In the genomic region with DNA sequence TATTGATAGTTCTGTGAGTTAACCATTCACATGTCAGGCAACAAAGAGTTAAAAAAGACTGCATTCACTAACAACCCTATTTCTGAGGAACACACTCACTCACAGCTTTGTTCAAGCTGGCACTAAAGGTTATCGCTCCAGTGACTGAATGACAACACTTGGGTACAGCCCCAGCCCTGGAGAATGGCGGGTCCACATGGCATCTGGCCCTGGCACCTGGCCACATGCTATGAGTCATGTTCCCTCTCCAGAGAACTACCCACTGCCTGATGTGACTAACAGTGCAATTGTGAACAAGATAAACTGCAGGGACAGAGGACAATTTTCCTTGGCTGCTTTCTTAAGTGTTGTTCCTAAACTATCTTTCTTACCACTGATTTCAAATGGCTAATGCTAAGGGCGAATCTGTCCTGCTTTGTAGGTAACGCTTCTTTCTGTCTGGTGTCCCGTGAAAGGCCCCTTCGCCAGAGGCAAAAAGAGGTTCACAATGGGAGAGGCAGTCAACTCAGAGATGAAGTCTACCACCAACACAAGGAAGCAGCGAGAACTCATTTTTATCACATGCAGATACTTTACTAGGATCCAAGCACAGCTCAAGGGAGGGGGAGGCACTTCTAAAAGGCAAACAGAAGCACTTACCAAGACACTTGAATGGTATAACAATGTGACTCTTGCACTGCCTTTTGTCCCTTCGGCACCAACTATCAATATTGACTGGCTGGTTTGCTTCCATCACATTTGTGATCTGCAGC, we compare ENCODE assay signal across 8 mouse cellular contexts. TPM values are rescaled to one million over a fixed set of nuclear protein-coding genes. Genes with fewer than 3 reads are reported as not detected.
A peak's percentile ranks its signal among the peaks of the same experiment; 100 is the strongest.
DNase-seq lines count a peak whose midpoint lies in the region; ATAC-seq and TF ChIP-seq lines count a peak whose summit lies in the region.

No protein-coding gene starts in this region.

- peaks cover 28% of the 10 kb centered on the region for H3K36me3 ChIP-seq in heart, embryonic 10.5 days
- peaks cover 38% of the 10 kb centered on the region for H3K36me3 ChIP-seq in lung, embryonic 14.5 days (ENCODE audit: insufficient read depth)

- no peaks in the 10 kb centered on the region for H3K27me3 ChIP-seq in heart, embryonic 10.5 days (ENCODE audit: insufficient read depth, poor library complexity, severe bottlenecking)
- no peaks in the 10 kb centered on the region for H3K27me3 ChIP-seq in lung, embryonic 14.5 days (ENCODE audit: insufficient read depth, low read length)

- no peak for TF ChIP-seq CTCF in cortical plate, adult 2 months (IDR thresholded peaks at IDR 0.05; ENCODE audit: extremely low read depth, insufficient read depth, low read length)
- no peak for TF ChIP-seq CTCF in lung, embryonic 14.5 days (IDR thresholded peaks at IDR 0.05; ENCODE audit: low read depth)

- H3K27ac ChIP-seq in cortical plate, adult 2 months (ENCODE audit: insufficient read depth, low read length) = peak overlapping the region; percentile 31; the same call in 1 of the 2 replicates
- H3K27ac ChIP-seq in heart, embryonic 10.5 days = no peak overlapping the region
- peak overlapping the region; percentile 20; the same call in 1 of the 2 replicates for H3K27ac ChIP-seq in lung, embryonic 14.5 days (ENCODE audit: low read depth)

- WGBS in heart, embryonic 10.5 days = 65% methylated on average over 8 of the region's 8 CpGs
- WGBS in lung, embryonic 14.5 days = 67% methylated on average over 8 of the region's 8 CpGs

- peaks cover 11% of the 10 kb centered on the region; the same call in 1 of the 2 replicates for H3K4me1 ChIP-seq in cortical plate, adult 2 months (ENCODE audit: control insufficient read depth, insufficient read depth, low read length)
- peaks cover 30% of the 10 kb centered on the region for H3K4me1 ChIP-seq in heart, embryonic 10.5 days
- H3K4me1 ChIP-seq in lung, embryonic 14.5 days (ENCODE audit: insufficient read depth) = peaks cover 3% of the 10 kb centered on the region

- no peak for TF ChIP-seq POLR2A in cortical plate, adult 2 months (IDR thresholded peaks at IDR 0.05; ENCODE audit: extremely low read depth, insufficient read depth, low read length)

- H3K4me3 ChIP-seq in cortical plate, adult 2 months (ENCODE audit: insufficient read depth, low read length) = no peak overlapping the region
- H3K4me3 ChIP-seq in heart, embryonic 10.5 days = no peak overlapping the region
- H3K4me3 ChIP-seq in lung, embryonic 14.5 days (ENCODE audit: low read depth, low read length) = no peak overlapping the region

- DNase-seq in 3T3-L1 (ENCODE audit: low read depth, low spot score) = peak; percentile 83
- DNase-seq in adrenal gland, adult 2 months = peak; percentile 98
- DNase-seq in heart, embryonic 10.5 days (ENCODE audit: low spot score) = peak; percentile 81
- peak; percentile 82 for DNase-seq in kidney, postnatal 14 days
- peak; percentile 75 for DNase-seq in lung, embryonic 14.5 days
- peak; percentile 67 for DNase-seq in right cerebral cortex, postnatal 4 days
- no peak for DNase-seq in T-cell, adult 2 months (ENCODE audit: low spot score)

- ATAC-seq in lung, embryonic 14.5 days (ENCODE audit: insufficient read depth) = peak; percentile 71

- H3K9me3 ChIP-seq in heart, embryonic 10.5 days = no peaks in the 10 kb centered on the region
- H3K9me3 ChIP-seq in lung, embryonic 14.5 days (ENCODE audit: low read depth, low read length) = no peaks in the 10 kb centered on the region

- H3K9ac ChIP-seq in lung, embryonic 14.5 days = no peak overlapping the region

- no peak overlapping the region for H3K4me2 ChIP-seq in lung, embryonic 14.5 days

RNA-seq across cellular contexts. Expression of gene Aplp2, which starts 35.1 kb away (rescaled TPM):
- 100 to 1,000 TPM; 578 to 689 TPM for total RNA-seq in adrenal gland, adult 2 months (2021)
- polyA plus RNA-seq in adrenal gland, adult 2 months (2012; rRNA removed) = 376 and 431 TPM in 2 replicates
- polyA plus RNA-seq in cortical plate, adult 2 months (2012; rRNA removed) = 710 and 720 TPM in 2 replicates
- polyA plus RNA-seq in heart, embryonic 10.5 days (2016; fragmentation: Nextera tagmentation; extraction: Ambion mirVana) = 257 and 312 TPM in 2 replicates
- 390 and 394 TPM in 2 replicates for polyA plus RNA-seq in lung, embryonic 14.5 days (2014; fragmentation: Nextera tagmentation; extraction: Ambion mirVana)

RNA-seq across cellular contexts. Expression of gene St14, which starts 44.9 kb away (rescaled TPM):
- 1 to 10 TPM in 1 of 2 experiments, under 1 TPM in 1; 0.48 to 1.5 TPM for total RNA-seq in adrenal gland, adult 2 months (2021)
- 0.41 and 1.2 TPM in 2 replicates for polyA plus RNA-seq in adrenal gland, adult 2 months (2012; rRNA removed)
- 0.29 and 0.55 TPM in 2 replicates for polyA plus RNA-seq in cortical plate, adult 2 months (2012; rRNA removed)
- polyA plus RNA-seq in heart, embryonic 10.5 days (2016; fragmentation: Nextera tagmentation; extraction: Ambion mirVana) = 2.3 and 5.9 TPM in 2 replicates
- polyA plus RNA-seq in lung, embryonic 14.5 days (2014; fragmentation: Nextera tagmentation; extraction: Ambion mirVana) = 35.5 and 42.1 TPM in 2 replicates
